Mouse (Mus musculus): ENCODE data around the gene Trit1.
"Not testable (repeated sequence)": the region's sequence is repeated elsewhere in the genome, so short reads cannot be mapped to it uniquely, and the experiment has no call there.

Gene Trit1

DNA sequence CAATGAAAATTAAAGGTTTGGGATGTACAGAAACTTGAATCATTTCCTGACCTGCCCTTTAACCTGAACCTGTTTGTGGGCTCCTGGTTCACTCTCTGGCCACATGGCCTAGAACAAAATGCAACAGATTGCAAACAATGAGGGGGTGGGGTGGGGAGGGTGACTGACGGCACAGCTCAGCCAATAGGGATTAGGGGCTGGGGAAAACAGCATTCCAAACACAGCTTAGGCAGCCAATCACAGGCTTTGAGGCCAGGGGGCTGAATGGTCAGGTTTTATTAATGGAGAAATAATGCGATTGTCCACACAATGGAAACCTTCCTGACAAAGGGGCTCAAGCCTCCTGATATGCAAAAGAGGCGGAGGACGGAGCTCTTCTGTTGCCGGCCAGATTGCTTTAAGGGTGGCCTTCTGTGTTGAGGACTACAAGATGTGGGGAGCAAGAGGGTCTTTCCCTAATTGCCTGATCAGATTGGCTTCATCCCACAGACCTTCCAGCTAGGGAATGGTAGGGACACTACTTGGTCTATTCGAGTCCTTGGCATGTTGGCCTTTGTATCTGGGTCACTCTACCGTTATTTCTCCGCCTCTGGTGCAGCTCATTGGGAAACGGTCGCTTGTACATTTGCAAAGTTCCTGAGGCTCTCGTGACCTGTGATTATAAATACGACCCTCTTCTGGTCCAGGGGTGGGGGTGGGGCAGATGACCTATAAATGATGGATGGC lies 17.7 kb upstream of the Trit1 start:
- DNase-seq (ENCODE audit: low read depth, low spot score) = no peak

DNA sequence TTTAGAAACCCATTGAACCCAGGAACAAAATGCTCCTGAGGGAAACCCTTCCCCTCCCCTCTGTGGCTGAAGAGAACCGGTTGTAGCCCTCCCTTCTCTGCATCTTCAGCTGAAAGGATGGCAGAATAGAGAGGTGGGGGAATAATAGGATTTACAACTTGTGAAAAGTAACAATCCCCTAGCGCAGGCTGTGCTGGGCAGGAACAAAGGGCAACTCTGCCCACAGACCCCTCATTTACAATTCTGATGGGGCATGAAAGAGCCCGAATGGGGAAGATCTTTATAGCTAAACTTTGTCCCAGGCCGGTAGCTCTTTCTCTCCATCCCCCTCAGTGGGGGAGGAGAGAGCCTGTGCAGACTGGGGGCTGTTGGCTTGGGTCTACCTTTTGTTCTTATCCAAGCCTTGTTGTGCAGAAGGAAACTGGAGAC lies 17.1 kb upstream of the Trit1 start:
- no peak for DNase-seq (ENCODE audit: low read depth, low spot score)

DNA sequence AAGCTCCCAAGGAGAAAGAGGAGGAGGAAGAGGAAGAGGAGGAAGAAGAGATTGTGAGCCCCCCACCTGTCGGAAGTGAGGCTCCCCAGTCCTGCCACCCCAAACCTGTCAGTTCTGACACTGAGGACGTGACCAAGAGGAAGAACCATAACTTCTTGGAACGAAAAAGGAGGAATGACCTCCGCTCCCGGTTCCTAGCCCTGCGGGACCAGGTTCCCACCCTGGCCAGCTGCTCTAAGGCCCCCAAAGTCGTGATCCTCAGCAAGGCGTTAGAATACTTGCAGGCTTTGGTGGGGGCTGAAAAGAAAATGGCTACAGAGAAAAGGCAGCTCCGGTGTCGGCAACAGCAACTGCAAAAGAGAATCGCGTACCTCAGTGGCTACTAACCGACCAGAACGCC lies 16.3 kb upstream of the Trit1 start:
- no peak for DNase-seq (ENCODE audit: low read depth, low spot score)

DNA sequence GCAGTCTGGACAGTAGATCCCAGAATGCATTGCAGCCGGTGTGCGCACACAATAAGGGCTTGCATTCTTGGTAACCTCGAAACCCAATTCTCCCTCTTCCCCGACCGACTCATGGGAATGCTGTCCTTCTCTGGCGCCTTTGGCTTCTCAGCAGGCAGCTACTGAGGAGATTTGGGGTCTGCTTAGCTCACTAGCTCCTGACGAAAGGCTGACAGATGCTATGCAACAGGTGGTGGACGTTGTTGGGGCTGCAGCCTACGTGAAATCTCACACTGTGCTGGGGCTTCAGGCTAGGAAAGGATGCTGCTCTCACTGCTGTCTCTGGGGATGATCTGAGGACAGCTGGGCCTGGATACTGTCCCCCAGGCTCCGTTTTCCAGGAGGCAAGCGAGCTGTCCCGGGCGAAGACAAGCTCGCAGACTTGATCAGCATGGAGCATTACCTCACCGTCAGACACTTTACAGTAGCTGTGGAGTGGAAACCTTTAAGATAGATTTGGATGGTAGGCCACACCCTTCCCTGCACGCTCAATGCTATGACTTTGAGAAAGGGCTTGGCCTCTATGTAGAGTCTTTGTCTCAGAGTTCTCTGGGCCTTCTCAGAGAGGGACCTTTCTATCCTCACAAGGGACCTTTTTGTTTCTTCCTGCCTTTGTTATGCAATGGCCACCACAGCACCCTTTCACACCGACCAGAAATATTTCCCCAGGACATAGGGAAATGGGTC lies 15.6 kb upstream of the Trit1 start:
- no peak for DNase-seq (ENCODE audit: low read depth, low spot score)

DNA sequence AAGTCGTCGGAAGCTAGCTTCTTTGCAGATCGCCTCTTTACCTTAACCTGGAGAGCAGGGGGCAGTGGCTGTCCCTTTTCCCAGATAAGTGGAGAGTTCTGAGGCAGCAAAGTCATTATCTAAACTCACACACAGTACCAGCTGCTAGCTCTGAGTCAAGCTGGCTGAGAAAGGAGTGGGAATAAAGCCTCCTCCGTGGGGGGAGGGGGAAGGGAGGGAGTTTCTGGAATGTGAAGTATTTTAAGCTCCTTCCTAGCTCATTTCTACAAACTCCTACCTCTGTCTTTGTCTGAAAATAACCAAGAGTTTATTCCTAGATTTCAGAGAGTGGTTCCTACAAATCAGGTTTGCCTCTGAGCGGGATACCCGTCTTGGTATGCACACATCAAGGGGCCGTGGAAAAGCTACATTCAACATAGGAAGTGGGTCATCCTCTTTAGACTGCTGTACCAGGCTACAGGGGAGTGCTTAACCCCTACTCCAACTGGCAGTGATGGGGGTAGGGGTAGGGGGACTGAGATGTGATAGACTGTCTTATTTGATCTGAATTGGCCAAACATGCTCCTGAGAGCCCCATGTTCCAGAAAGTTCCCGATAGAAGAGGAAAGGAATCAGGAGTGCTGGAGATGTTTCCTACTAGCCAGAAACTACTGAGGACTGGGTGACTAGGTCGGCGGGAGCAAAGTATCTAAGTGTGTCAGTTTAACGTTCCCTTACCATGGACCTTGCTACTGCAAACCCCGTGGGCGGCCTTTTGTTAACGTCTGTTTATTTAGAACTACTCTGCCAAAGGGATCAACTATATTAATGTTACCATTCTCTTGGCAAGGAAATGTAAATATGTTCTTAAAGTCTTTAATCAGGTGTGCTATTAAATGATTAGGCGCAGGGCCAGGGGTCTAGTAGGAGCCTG lies 11.1 kb upstream of the Trit1 start:
- DNase-seq (ENCODE audit: low read depth, low spot score) = no peak

DNA sequence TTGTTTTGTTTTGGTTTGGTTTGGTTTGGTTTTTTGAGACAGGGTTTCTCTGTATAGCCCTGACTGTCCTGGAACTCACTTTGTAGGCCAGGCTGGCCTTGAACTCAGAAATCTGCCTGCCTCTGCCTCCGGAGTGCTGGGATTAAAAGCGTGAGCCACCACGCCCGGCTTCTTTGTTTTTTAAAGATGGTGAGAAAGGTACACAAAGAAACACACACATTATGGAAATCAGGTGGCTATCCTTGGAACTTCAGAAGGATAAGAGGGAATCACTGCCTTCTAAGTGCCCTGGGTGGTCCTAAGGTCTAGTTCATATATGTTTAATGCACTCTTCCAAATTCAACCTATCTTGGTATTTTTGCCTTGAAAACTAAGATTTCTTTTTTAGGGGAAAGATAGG lies 3.9 kb upstream of the Trit1 start:
- DNase-seq (ENCODE audit: low read depth, low spot score) = not testable (repeated sequence)

DNA sequence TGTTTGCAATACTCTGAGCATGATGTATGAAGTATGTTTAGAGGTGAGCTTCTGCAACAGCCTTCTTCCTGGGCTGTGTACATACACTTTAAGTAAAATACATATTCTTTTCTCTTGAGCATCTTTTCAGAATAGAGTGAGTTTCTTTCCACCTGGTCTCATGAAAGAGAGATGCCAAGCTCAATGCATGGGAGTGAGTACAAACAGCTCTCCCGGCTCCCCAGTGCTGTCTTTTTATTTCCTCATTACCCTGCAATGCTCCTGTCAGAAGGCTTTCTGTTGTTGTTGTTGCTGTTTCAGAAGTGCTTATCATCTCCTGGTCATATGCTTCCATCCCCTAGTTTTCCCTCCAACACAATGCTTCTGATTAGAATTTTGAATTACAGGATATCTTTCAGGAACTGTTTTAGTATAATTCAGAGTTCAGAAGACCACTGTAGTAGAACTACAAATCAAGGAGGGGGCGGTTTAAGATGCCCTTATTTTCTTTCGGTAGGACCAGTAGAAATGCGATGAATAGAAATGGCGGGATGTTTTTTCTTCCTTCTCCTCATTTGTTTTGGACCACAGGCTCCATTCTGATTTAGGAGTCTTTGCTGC lies 3.0 kb upstream of the Trit1 start:
- DNase-seq (ENCODE audit: low read depth, low spot score) = no peak

DNA sequence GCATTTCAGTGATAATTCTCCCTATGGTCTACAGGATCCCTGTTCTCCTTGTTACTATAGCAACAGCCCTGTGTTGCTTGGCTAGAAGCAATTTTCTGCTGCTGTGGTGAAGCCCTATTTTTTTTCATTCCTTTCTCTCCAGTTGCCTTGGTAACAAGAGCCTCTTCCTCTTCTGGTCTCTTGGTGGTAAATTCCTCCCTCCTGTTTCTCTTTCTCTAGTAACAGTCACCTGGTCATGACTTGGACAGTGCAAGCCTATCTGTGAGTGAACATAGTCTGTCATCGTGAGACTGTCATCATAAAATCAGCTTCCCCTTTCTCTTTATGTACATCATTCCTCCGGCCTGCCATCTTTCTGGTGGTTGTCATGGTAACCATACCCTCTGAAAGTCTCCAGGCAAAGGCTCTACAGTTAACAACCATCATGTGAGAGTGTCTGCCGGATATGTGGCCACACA lies 2.4 kb upstream of the Trit1 start:
- DNase-seq (ENCODE audit: low read depth, low spot score) = peak; percentile 44

DNA sequence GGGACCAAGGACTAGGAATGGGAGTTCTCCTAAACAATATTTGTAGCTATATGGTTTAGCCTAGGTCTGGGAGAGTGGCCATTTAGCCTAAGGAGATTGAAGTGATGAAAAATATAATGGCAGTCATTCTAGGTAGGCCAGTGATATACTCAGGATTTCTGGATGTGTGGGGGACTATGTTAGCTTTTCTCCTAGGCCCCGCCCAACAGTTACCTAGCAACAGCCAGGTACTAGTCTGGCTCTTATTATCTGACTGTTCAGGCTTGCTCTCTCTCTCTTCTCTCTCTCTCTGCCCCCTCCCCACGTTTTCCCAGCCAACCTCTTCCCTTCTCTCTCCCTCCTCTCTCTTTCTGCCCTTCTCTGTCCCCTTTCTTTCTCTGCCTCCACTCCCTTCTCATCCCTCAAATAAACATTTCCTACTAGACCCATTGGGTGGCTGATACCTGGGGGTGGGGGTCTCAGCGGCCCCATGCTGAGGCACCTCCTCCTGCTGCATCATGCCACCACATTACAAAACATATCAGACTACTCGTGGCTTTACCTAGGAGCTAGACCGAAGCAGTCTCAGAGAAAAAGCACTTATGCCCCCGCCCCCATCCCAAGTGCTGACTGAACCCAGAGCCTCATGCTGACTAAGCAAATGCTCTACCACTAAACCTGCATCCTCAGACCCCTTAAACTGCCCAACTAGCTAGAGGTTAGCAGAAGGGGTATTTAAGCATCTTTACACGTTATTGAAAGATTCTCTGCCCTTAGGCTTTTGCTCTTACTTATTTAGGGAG lies 1.7 kb upstream of the Trit1 start:
- DNase-seq (ENCODE audit: low read depth, low spot score) = no peak

DNA sequence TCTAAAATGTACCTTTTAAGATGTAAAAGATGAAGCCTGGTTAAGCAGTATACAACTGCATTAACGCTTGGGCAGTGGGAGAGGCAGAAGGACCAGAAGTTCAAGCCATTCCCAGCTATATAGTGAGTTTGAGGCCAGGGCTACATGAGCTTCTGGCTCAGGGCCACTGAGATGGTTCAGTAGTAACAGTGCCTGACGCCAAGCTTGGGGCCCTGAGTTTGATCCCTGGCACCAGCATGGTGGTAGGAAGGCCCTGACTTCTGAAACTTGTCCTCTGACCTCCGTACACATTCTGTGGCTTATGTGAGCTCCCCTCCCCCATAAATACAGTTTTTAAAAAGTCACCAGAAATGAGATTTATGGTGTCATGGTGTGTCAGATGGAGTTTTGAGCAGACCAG lies 5.2 kb downstream of the Trit1 start:
- no peak for DNase-seq (ENCODE audit: low read depth, low spot score)

DNA sequence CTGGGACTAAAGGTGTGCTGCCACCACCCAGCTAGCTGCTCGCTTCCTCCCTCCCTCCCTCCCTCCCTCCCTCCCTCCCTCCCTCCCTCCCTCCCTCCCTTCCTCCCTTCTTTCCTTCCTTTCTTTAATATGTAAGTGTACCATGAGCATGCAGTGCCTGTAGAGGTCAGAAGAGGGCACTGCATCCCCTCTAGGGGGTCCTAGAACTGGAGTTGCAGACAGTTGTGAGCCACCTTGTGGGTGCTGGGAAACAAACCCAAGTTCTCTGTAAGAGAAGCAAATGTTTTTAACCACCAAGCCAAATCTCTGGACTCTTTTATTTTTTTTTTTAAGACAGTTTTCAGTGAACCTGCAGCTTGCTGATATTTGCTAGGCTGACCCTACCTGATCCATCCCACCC lies 6.5 kb downstream of the Trit1 start:
- no peak for DNase-seq (ENCODE audit: low read depth, low spot score)

DNA sequence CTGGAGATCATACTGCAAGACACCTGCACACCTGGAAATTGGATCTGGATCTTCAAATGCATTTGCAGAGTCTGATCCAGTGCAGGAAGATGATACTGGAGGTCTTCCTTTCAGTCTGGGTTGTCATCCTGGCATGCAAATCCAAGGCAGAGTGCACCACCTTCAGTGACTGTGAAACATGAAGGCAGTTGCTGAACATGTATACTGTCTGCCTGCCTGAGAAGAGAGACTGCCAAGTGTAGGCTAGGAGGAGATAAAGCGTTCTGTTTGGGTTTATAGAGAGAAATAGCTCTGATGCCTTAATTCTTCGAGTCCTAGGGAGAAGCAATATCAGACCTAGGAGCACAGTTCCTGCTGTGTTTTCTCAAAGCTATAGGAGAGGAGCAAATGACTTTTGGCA lies 9.0 kb downstream of the Trit1 start:
- DNase-seq (ENCODE audit: low read depth, low spot score) = peak; percentile 55

DNA sequence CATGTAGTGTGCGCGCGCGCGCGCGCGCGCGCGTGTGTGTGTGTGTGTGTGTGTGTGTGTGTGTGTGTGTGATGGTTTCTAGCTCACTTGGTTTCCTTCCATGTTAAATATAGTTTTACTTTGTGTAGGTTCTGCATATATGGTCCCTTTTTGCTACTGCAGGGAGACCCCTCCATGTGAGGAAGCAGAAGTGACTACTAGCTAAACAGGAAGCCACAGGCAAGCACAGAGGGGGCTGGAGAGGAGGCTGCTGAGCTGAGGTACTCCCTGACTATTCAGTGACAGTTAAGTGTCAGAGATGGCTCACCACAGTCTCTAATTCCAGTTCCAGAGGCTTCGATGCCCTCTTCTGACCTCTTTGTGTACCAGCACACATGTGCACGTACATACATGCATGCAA lies 9.8 kb downstream of the Trit1 start:
- peak; percentile 90 for DNase-seq (ENCODE audit: low read depth, low spot score)

DNA sequence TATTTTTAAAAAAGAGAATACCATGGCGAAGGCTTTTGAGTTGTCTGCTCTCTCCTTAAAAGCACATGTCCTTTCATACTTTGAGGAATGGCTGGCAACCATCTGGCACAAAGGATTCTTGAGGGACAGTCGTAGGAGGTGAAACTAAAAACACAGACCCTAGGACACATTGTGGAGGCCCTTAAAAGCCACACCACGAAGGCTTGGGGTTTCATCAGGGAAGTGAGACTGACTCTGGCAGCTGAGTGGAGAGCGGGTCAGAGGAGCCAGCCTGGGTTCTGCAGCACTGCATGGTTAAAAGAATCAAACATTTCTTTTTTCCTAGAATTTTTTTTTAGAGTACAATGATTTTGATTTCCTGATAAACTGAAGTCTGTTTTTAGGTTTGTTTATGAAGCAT lies 10.2 kb downstream of the Trit1 start:
- peak; percentile 77 for DNase-seq (ENCODE audit: low read depth, low spot score)

DNA sequence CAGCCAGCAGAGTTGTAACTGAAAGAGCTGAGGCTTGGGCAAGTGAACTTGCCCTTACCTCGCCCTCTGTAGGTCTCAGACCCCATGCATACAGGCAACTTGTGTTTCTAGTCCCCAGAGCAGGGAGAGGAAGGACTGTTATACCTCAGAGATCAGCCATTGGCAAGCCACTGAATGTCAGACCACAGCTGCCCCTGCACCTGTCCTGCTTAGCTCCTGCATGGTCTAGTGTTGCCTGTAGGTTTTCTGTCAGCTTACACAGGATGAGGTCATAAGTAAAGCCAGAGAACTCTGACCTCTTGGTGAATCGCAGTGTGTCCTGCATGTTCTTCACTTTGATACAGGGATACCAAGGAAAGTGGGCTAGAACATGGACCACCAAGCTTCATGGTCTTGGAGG lies 18.4 kb downstream of the Trit1 start:
- peak; percentile 38 for DNase-seq (ENCODE audit: low read depth, low spot score)

DNA sequence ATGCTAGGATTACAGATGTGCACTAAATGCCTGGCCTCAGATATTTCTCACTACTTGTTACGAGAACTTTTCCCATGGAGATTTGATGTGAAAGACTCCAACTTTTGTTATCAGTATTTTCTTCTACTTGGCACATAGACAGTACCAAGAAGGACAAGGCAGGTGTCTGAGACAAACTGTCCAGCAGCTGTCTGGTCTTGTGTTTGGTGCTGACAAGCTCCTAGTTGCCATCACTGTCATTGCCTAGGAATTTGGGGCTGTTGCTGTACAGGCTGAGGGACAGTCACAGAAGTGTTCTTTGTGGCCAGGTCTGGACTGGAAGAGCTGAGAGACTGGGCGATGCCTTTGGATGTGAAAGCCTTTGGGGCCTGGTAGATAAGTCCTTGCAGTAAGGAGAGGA lies 19.2 kb downstream of the Trit1 start:
- no peak for DNase-seq (ENCODE audit: low read depth, low spot score)

DNA sequence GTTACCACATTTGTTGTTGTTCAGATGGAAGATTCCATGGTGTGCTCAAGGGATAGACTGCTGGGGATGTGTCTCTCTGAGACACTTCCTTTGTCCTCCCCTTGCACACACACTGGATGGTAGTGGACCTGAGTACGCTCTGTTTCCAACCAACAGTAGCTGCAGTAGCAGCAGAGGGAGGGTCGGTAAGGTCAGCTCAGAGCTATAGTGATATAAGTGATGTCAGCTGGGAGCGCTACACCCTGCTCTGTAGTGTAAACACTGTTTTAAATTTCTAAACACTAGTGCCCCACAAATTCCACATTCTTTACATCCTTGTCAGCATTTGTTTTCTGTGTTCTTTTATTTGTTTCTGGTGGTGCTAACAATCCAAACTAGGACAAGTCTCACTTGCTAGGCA lies 20.3 kb downstream of the Trit1 start:
- no peak for DNase-seq (ENCODE audit: low read depth, low spot score)

DNA sequence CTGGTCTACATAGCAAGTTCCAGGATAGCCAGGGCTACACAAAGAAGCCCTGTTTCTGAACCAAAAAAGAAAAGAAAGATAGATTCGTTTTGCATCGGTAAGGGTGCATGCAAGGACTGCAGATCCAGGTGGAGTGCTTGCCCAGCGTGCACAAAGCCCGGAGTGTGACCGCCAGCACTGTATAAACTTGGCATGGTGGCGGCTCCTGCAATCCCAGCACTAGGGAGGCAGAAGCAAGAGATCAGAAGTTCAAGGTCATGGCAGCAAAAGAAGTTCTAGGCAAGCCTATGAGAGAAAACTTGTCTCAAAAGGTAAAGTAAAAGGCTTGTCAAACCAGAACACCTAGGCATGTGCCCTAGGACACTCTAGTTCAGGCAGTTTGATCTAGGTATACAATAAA lies 24.7 kb downstream of the Trit1 start:
- no peak for DNase-seq (ENCODE audit: low read depth, low spot score)

DNA sequence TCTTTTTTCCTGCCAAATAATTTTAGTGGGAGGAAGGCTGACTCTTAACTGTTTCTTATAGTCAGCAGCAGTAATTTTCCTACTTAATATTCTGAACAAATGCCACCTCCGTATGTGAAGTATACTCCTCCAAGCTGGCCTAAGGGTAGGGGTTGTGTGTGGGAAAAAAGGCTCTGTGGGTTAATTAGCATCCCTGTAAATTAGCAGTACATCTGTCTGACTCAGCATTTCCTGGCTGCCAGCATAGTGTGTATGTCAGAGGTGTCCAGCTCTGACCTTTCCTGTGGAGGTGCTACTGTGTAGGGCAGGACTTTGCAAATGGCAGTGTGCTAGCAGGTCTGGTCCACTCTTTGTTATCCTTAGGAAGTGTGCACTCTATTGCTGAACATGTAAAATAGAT lies 27.5 kb downstream of the Trit1 start:
- no peak for DNase-seq (ENCODE audit: low read depth, low spot score)

DNA sequence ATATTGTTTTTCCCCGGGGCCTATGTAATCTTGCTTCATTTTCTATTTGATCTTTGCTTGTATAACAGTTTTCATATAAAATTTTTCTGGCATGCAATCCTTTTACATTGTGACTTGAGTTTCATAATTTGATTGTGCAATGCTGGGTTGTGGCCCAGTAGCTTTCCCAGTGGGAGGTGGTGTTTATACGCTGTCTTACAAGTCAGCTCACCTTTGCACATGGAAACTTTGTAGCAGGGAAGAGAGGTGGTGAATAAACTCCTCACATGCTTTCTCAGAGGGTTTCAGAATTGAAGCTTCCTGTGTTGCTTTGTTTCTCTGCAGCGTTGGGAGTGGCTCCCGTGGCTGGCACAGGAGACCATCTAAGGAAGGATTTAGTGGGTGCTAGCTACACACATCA lies 28.4 kb downstream of the Trit1 start:
- DNase-seq (ENCODE audit: low read depth, low spot score) = no peak

DNA sequence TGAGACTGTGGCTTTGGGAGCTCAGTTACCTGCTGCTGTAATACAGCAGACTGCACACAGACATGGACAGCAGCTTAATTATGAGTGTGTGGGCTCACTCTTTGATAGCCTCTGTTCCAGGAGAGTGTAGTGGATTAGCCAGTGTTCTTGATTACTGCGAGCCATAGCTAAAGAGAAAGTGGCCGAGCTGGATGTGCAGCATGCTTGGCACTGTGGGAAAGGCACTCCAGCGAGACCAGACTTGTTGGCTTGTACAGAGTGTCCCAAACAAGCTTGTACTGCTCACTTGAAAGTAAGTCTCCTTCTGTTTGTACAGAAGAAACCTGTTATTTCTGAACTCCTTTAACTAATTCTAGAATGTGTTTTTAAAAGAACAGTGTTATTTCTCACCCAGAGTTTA lies 29.9 kb downstream of the Trit1 start:
- DNase-seq (ENCODE audit: low read depth, low spot score) = no peak

Data from A20 (cell line).